Mouse (Mus musculus): ENCODE measurements around the gene Frmd5. TPM values are rescaled to one million over a fixed set of nuclear protein-coding genes. Genes with fewer than 3 reads are reported as not detected.

Frmd5 gene
- polyA plus RNA-seq, 1 experiment = 0.44 TPM

DNA sequence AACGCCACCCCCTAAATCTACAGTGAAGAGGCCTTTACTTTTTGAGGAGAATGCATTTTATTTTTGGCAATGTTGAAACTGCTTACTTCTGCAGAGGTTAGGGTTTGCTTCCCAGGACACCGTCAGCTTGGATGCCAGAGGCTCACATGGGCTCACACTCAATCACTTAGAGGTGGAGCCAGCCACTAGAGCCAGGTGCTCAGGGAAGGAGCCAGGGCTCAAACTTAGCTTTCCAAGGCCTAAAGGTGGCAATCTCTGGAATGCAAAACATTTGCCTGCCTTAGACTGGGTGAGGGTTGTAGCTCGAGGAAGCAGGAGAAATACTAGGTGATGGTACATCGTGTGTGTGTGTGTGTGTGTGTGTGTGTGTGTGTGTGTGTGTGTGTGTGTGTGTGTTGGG, 174.8 kb downstream of the Frmd5 start:
- H3ac ChIP-seq (ENCODE audit: control insufficient read depth, insufficient read length) = no peak overlapping the region
- TF ChIP-seq USF1 (IDR thresholded peaks at IDR 0.05; ENCODE audit: low read depth) (no peak), E2F4 (IDR thresholded peaks at IDR 0.05; ENCODE audit: insufficient read depth) (no peak), MYOG (IDR thresholded peaks at IDR 0.05; ENCODE audit: control insufficient read depth in 1 of 3, insufficient read depth in 1 of 3, insufficient read length in 2 of 3, low read depth in 2 of 3) (no peak)
- no peaks in the 10 kb centered on the region for H3K36me3 ChIP-seq (ENCODE audit: control insufficient read depth, insufficient read depth)
- H3K79me2 ChIP-seq (ENCODE audit: control insufficient read depth, insufficient read depth) = no peaks in the 10 kb centered on the region
- no peaks in the 10 kb centered on the region for H3K27me3 ChIP-seq (ENCODE audit: control insufficient read depth, insufficient read depth, insufficient read length)
- H3K4me3 ChIP-seq = no peak overlapping the region
- no peak overlapping the region for H3K4me2 ChIP-seq (ENCODE audit: low read depth)

- TF ChIP-seq TCF12 (IDR thresholded peaks at IDR 0.05; ENCODE audit: insufficient read depth, poor library complexity, severe bottlenecking) = no peak
- no peak for TF ChIP-seq MYOG (IDR thresholded peaks at IDR 0.05; ENCODE audit: control insufficient read depth in 1 of 3, insufficient read depth in 1 of 3, insufficient read length in 2 of 3, low read depth in 2 of 3)
- no peak for TF ChIP-seq POLR2A (IDR thresholded peaks at IDR 0.05; ENCODE audit: insufficient read length, low read depth)
- TF ChIP-seq E2F4 (IDR thresholded peaks at IDR 0.05; ENCODE audit: insufficient read depth) = no peak
- no peak for TF ChIP-seq TCF3 (IDR thresholded peaks at IDR 0.05; ENCODE audit: insufficient read length, low read depth)
- no peak for TF ChIP-seq USF1 (IDR thresholded peaks at IDR 0.05; ENCODE audit: low read depth)
- no peak overlapping the region for H3K4me2 ChIP-seq (ENCODE audit: low read depth)
Measured at GRCm38 (mm10) chr2:121630286-121630685, 176.6 kb downstream of the Frmd5 start.

DNA sequence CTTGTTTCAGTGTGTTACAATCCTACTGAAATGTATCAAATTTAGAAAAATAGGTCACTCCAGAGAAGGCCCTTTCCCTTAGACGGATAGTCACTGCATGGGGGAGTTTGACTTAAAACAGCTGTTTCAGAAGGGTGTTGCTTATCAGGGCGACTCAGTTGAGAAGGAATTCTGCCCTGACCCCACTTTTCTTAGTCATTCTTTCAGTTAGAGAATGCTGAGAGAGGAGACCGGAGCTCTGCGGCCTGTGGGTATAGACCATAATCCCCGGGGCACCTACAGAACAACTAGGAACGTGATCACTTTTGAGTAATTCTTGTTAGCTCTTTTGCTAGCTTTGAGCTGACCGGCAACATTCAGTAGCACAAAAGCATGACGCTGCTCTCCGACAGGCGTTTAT, 178.6 kb downstream of the Frmd5 start:
- no peak overlapping the region for H3K4me3 ChIP-seq
- no peaks in the 10 kb centered on the region for H3K36me3 ChIP-seq (ENCODE audit: control insufficient read depth, insufficient read depth)
- no peaks in the 10 kb centered on the region for H3K27me3 ChIP-seq (ENCODE audit: control insufficient read depth, insufficient read depth, insufficient read length)
- TF ChIP-seq E2F4 (IDR thresholded peaks at IDR 0.05; ENCODE audit: insufficient read depth) (no peak), MYOD1 (IDR thresholded peaks at IDR 0.05; ENCODE audit: control insufficient read depth in 1 of 3, insufficient read length in 2 of 3, low read depth in 2 of 3) (peak in 2 of 3 experiments; percentile 45 to 61), MYOG (IDR thresholded peaks at IDR 0.05; ENCODE audit: control insufficient read depth in 1 of 3, insufficient read depth in 1 of 3, insufficient read length in 2 of 3, low read depth in 2 of 3) (no peak), POLR2A (IDR thresholded peaks at IDR 0.05; ENCODE audit: insufficient read length, low read depth) (no peak), TCF12 (IDR thresholded peaks at IDR 0.05; ENCODE audit: insufficient read depth, poor library complexity, severe bottlenecking) (peak; percentile 23), SRF (IDR thresholded peaks at IDR 0.05; ENCODE audit: control insufficient read depth, insufficient read length, low read depth) (no peak), MAX (IDR thresholded peaks at IDR 0.05; ENCODE audit: low read depth) (no peak), REST (IDR thresholded peaks at IDR 0.05; ENCODE audit: insufficient read depth, insufficient read length) (no peak), CEBPB (IDR thresholded peaks at IDR 0.05; ENCODE audit: insufficient read depth, poor library complexity, severe bottlenecking) (no peak), TCF3 (IDR thresholded peaks at IDR 0.05; ENCODE audit: insufficient read length, low read depth) (no peak), USF1 (IDR thresholded peaks at IDR 0.05; ENCODE audit: low read depth) (no peak), POLR2AphosphoS2 (IDR thresholded peaks at IDR 0.05; ENCODE audit: insufficient read length, low read depth) (no peak)
- H3ac ChIP-seq (ENCODE audit: control insufficient read depth, insufficient read length) = no peak overlapping the region
- H3K79me2 ChIP-seq (ENCODE audit: control insufficient read depth, insufficient read depth) = no peaks in the 10 kb centered on the region
- H3K4me2 ChIP-seq (ENCODE audit: low read depth) = peak overlapping the region; percentile 58

More at GRCm38 (mm10) chr2:121630286-121630685, 176.6 kb downstream of the Frmd5 start:
- no peak overlapping the region for H3K4me3 ChIP-seq
- H3K36me3 ChIP-seq (ENCODE audit: control insufficient read depth, insufficient read depth) = no peaks in the 10 kb centered on the region
- H3K27me3 ChIP-seq (ENCODE audit: control insufficient read depth, insufficient read depth, insufficient read length) = no peaks in the 10 kb centered on the region
- no peak overlapping the region for H3ac ChIP-seq (ENCODE audit: control insufficient read depth, insufficient read length)
- no peaks in the 10 kb centered on the region for H3K79me2 ChIP-seq (ENCODE audit: control insufficient read depth, insufficient read depth)

GRCm38 (mm10) chr2:121625901-121626300, 181.0 kb downstream of the Frmd5 start:
- Histone ChIP-seq H3ac (ENCODE audit: control insufficient read depth, insufficient read length) (no peak overlapping the region), H3K27me3 (ENCODE audit: control insufficient read depth, insufficient read depth, insufficient read length) (no peaks in the 10 kb centered on the region), H3K36me3 (ENCODE audit: control insufficient read depth, insufficient read depth) (no peaks in the 10 kb centered on the region), H3K79me2 (ENCODE audit: control insufficient read depth, insufficient read depth) (no peaks in the 10 kb centered on the region), H3K4me3 (no peak overlapping the region), H3K4me2 (ENCODE audit: low read depth) (no peak overlapping the region)
- TF ChIP-seq USF1 (IDR thresholded peaks at IDR 0.05; ENCODE audit: low read depth) (no peak), REST (IDR thresholded peaks at IDR 0.05; ENCODE audit: insufficient read depth, insufficient read length) (no peak), TCF3 (IDR thresholded peaks at IDR 0.05; ENCODE audit: insufficient read length, low read depth) (no peak), CEBPB (IDR thresholded peaks at IDR 0.05; ENCODE audit: insufficient read depth, poor library complexity, severe bottlenecking) (no peak), POLR2AphosphoS2 (IDR thresholded peaks at IDR 0.05; ENCODE audit: insufficient read length, low read depth) (no peak), MYOG (IDR thresholded peaks at IDR 0.05; ENCODE audit: control insufficient read depth in 1 of 3, insufficient read depth in 1 of 3, insufficient read length in 2 of 3, low read depth in 2 of 3) (no peak), TCF12 (IDR thresholded peaks at IDR 0.05; ENCODE audit: insufficient read depth, poor library complexity, severe bottlenecking) (no peak), POLR2A (IDR thresholded peaks at IDR 0.05; ENCODE audit: insufficient read length, low read depth) (no peak), SRF (IDR thresholded peaks at IDR 0.05; ENCODE audit: control insufficient read depth, insufficient read length, low read depth) (no peak), MAX (IDR thresholded peaks at IDR 0.05; ENCODE audit: low read depth) (no peak), E2F4 (IDR thresholded peaks at IDR 0.05; ENCODE audit: insufficient read depth) (no peak)

GRCm38 (mm10) chr2:121621262-121622163, 185.4 kb downstream of the Frmd5 start:
- Histone ChIP-seq H3K79me2 (ENCODE audit: control insufficient read depth, insufficient read depth) (no peaks in the 10 kb centered on the region), H3K4me3 (no peak overlapping the region)
- no peak for TF ChIP-seq MAX (IDR thresholded peaks at IDR 0.05; ENCODE audit: low read depth)
- TF ChIP-seq TCF12 (IDR thresholded peaks at IDR 0.05; ENCODE audit: insufficient read depth, poor library complexity, severe bottlenecking) = no peak
- TF ChIP-seq CEBPB (IDR thresholded peaks at IDR 0.05; ENCODE audit: insufficient read depth, poor library complexity, severe bottlenecking) = peak; percentile 47; the same call in 1 of the 2 replicates
- no peak for TF ChIP-seq MYOG (IDR thresholded peaks at IDR 0.05; ENCODE audit: control insufficient read depth in 1 of 3, insufficient read depth in 1 of 3, insufficient read length in 2 of 3, low read depth in 2 of 3)
- TF ChIP-seq POLR2A (IDR thresholded peaks at IDR 0.05; ENCODE audit: insufficient read length, low read depth) = no peak
- peak in 1 of 3 experiments; percentile 28 for TF ChIP-seq MYOD1 (IDR thresholded peaks at IDR 0.05; ENCODE audit: control insufficient read depth in 1 of 3, insufficient read length in 2 of 3, low read depth in 2 of 3)
- no peak for TF ChIP-seq E2F4 (IDR thresholded peaks at IDR 0.05; ENCODE audit: insufficient read depth)
- no peak for TF ChIP-seq POLR2AphosphoS2 (IDR thresholded peaks at IDR 0.05; ENCODE audit: insufficient read length, low read depth)
- no peak for TF ChIP-seq REST (IDR thresholded peaks at IDR 0.05; ENCODE audit: insufficient read depth, insufficient read length)
- TF ChIP-seq USF1 (IDR thresholded peaks at IDR 0.05; ENCODE audit: low read depth) = no peak
- TF ChIP-seq TCF3 (IDR thresholded peaks at IDR 0.05; ENCODE audit: insufficient read length, low read depth) = no peak
- no peak for TF ChIP-seq SRF (IDR thresholded peaks at IDR 0.05; ENCODE audit: control insufficient read depth, insufficient read length, low read depth)

More at GRCm38 (mm10) chr2:121621262-121622163, 185.4 kb downstream of the Frmd5 start:
- Histone ChIP-seq H3K27me3 (ENCODE audit: control insufficient read depth, insufficient read depth, insufficient read length) (no peaks in the 10 kb centered on the region), H3K4me2 (ENCODE audit: low read depth) (peak overlapping the region; percentile 63), H3ac (ENCODE audit: control insufficient read depth, insufficient read length) (no peak overlapping the region), H3K36me3 (ENCODE audit: control insufficient read depth, insufficient read depth) (no peaks in the 10 kb centered on the region)
